Comparison of ENCODE assay signal across 9 mouse cellular contexts in genomic region chr12:26524943-26525697, GRCm38 (mm10). TPM values are rescaled to one million over a fixed set of nuclear protein-coding genes. Genes with fewer than 3 reads are reported as not detected.
DNase-seq lines count a peak whose midpoint lies in the region; ATAC-seq and TF ChIP-seq lines count a peak whose summit lies in the region.
"Had no signal": no experiment of that assay in that cellular context is flagged by ENCODE, and none has a peak within 500 bp of the region (broad histone marks: within the 10 kb centered on the region; RNA-seq: fewer than 3 reads in every experiment).

No protein-coding gene starts in this region.

- no peaks in the 10 kb centered on the region for H3K36me3 ChIP-seq in forebrain, embryonic 14.5 days (ENCODE audit: control insufficient read depth, insufficient read depth, low read length)
- H3K36me3 ChIP-seq in midbrain, postnatal 0 days (ENCODE audit: insufficient read depth, low read length): no peaks in the 10 kb centered on the region
- H3K36me3 ChIP-seq: liver, embryonic 15.5 days had no signal

- H3K4me1 ChIP-seq in forebrain, embryonic 14.5 days (ENCODE audit: control insufficient read depth, insufficient read depth, low read length): peaks cover 14% of the 10 kb centered on the region
- 0 out of 2 replicates have a peak, but pooled peaks cover 3% of the 10 kb centered on the region for H3K4me1 ChIP-seq in midbrain, postnatal 0 days (ENCODE audit: insufficient read depth, low read length)
- H3K4me1 ChIP-seq: liver, embryonic 15.5 days had no signal

- no peak overlapping the region for H3K4me2 ChIP-seq in forebrain, embryonic 14.5 days (ENCODE audit: low read length)
- H3K4me2 ChIP-seq in midbrain, postnatal 0 days (ENCODE audit: low read depth, low read length, poor library complexity, severe bottlenecking): no peak overlapping the region
- H3K4me2 ChIP-seq: liver, embryonic 15.5 days had no signal

- no peaks in the 10 kb centered on the region for H3K27me3 ChIP-seq in forebrain, embryonic 14.5 days (replicated peaks; ENCODE audit: control insufficient read depth, insufficient read depth, low read length)
- no peaks in the 10 kb centered on the region for H3K27me3 ChIP-seq in midbrain, postnatal 0 days (ENCODE audit: insufficient read depth, low read length)
- H3K27me3 ChIP-seq: liver, embryonic 15.5 days had no signal

- no peak overlapping the region for H3K9ac ChIP-seq in forebrain, embryonic 14.5 days (ENCODE audit: low read length)
- no peak overlapping the region for H3K9ac ChIP-seq in midbrain, postnatal 0 days (replicated peaks; ENCODE audit: low read length, poor library complexity, severe bottlenecking)
- H3K9ac ChIP-seq: liver, embryonic 15.5 days had no signal

- H3K4me3 ChIP-seq in forebrain, embryonic 14.5 days (ENCODE audit: low read depth, low read length): no peak overlapping the region
- H3K4me3 ChIP-seq in midbrain, postnatal 0 days (ENCODE audit: low read depth, low read length): no peak overlapping the region
- H3K4me3 ChIP-seq: liver, embryonic 15.5 days had no signal

- no peak for TF ChIP-seq CTCF in midbrain, postnatal 0 days (IDR thresholded peaks at IDR 0.05)

- peak overlapping the region; percentile 59; the same call in 1 of the 2 replicates for H3K27ac ChIP-seq in forebrain, embryonic 14.5 days (ENCODE audit: low read depth, low read length)
- H3K27ac ChIP-seq in midbrain, postnatal 0 days (ENCODE audit: low read depth, low read length): no peak overlapping the region
- H3K27ac ChIP-seq: liver, embryonic 15.5 days had no signal

- WGBS in forebrain, embryonic 14.5 days: 48% methylated on average over 3 of the region's 3 CpGs
- 50% methylated on average over 3 of the region's 3 CpGs for WGBS in midbrain, postnatal 0 days

- ATAC-seq in cerebellum, adult (ENCODE audit: insufficient number of reproducible peaks, low FRiP score, low TSS enrichment): no peak
- peak; percentile 87 for ATAC-seq in forebrain, embryonic 14.5 days
- ATAC-seq in hematopoietic stem cell, adult 5-6 weeks (replicated peaks in 1 of 2; ENCODE audit: insufficient read depth in 1 of 2, low FRiP score in 2 of 2, low TSS enrichment in 1 of 2, low read depth in 1 of 2, poor library complexity in 2 of 2, severe bottlenecking in 2 of 2): peak; percentile 92 to 95
- ATAC-seq in midbrain, postnatal 0 days (ENCODE audit: low FRiP score): 0 out of 2 replicates have a peak, but pooled peaks have one; percentile 31
- no peak for ATAC-seq in CD4-positive, CD25-positive, alpha-beta regulatory T cell, adult 4 months

- no peaks in the 10 kb centered on the region for H3K9me3 ChIP-seq in forebrain, embryonic 14.5 days (replicated peaks; ENCODE audit: control insufficient read depth, low read length)
- no peaks in the 10 kb centered on the region for H3K9me3 ChIP-seq in midbrain, postnatal 0 days (ENCODE audit: low read length)
- H3K9me3 ChIP-seq: liver, embryonic 15.5 days had no signal

- peak; percentile 88 to 91 for DNase-seq in cerebellum, postnatal 10 days
- DNase-seq in 3T3-L1 (ENCODE audit: low read depth, low spot score): peak; percentile 13
- DNase-seq in forebrain, embryonic 14.5 days (ENCODE audit: low spot score): peak; percentile 79
- peak; percentile 52 to 69 for DNase-seq in kidney, postnatal 36 days
- DNase-seq in midbrain, postnatal 0 days (ENCODE audit: low spot score): peak; percentile 68

RNA-seq across cellular contexts. Expression of gene Cmpk2, which starts 56.1 kb away (rescaled TPM):
- 11.7 and 11.8 TPM in 2 replicates for polyA plus RNA-seq in forebrain, embryonic 14.5 days (2014; fragmentation: Nextera tagmentation; extraction: Ambion mirVana)
- total RNA-seq in hematopoietic stem cell, adult 5-6 weeks (2017): 15.5 and 20.9 TPM in 2 replicates
- 25.2 and 29.5 TPM in 2 replicates for total RNA-seq in midbrain, postnatal 0 days (2014; rRNA removed)
- 21.2 and 21.8 TPM in 2 replicates for polyA plus RNA-seq in midbrain, postnatal 0 days (2015; fragmentation: Nextera tagmentation; extraction: Ambion mirVana)
- 1 to 10 TPM; 8.2 to 8.8 TPM for polyA plus RNA-seq in CD4-positive, CD25-positive, alpha-beta regulatory T cell, adult 4 months (2017; shearing (Covaris generic))

Comparison
In these comparisons a context has a peak if more than half of its experiments do, and no peak if none do; other contexts are left out.
1. DNase-seq: peak in every context shown above with its lines; median percentile 90 in cerebellum, postnatal 10 days; 79 in forebrain, embryonic 14.5 days; 68 in midbrain, postnatal 0 days; 60 in kidney, postnatal 36 days; 13 in 3T3-L1.
2. ATAC-seq: peak in forebrain, embryonic 14.5 days (single experiment), hematopoietic stem cell, adult 5-6 weeks (2 of 2) and midbrain, postnatal 0 days (single experiment); none in cerebellum, adult (single experiment) and CD4-positive, CD25-positive, alpha-beta regulatory T cell, adult 4 months (single experiment).